8 mouse cellular contexts compared by ENCODE assay signal in genomic region chr5:3543629-3544479, GRCm38 (mm10). TPM values are rescaled to one million over a fixed set of nuclear protein-coding genes. Genes with fewer than 3 reads are reported as not detected.
A peak's percentile ranks its signal among the peaks of the same experiment; 100 is the strongest.
DNase-seq lines count a peak whose midpoint lies in the region; ATAC-seq and TF ChIP-seq lines count a peak whose summit lies in the region.

Fam133b (plus strand) TSS chr5:3543833.

- peak; percentile 97 for ATAC-seq in forebrain, embryonic 12.5 days (ENCODE audit: low FRiP score)
- peak; percentile 97 for ATAC-seq in liver, postnatal 0 days
- peak; percentile 97 for ATAC-seq in neural tube, embryonic 14.5 days (ENCODE audit: low read depth)

- DNase-seq in CH12.LX (ENCODE audit: extremely low read depth): peak; percentile 88
- DNase-seq in c-Kit-positive CD71-positive TER-119-negative erythroid progenitor cells, embryonic 14.5 days (ENCODE audit: low read depth): peak; percentile 82
- peak; percentile 97 to 98 for DNase-seq in heart, postnatal 10 days
- peak; percentile 57 for DNase-seq in large intestine, adult 2 months (ENCODE audit: low read depth, low spot score)
- peak; percentile 97 for DNase-seq in liver, postnatal 0 days
- peak; percentile 99 for DNase-seq in testis, postnatal 10 days (ENCODE audit: low spot score)

- peak within 1 kb of the TSS; percentile 90 for H3K9ac ChIP-seq in CH12.LX (ENCODE audit: insufficient read depth, low read depth)
- peak within 1 kb of the TSS; percentile 89 for H3K9ac ChIP-seq in forebrain, embryonic 12.5 days
- H3K9ac ChIP-seq in liver, postnatal 0 days (replicated peaks): peak within 1 kb of the TSS; percentile 94
- peak within 1 kb of the TSS; percentile 77 for H3K9ac ChIP-seq in neural tube, embryonic 14.5 days (replicated peaks; ENCODE audit: low read depth, low read length)

- dilution Hi-C loops in CH12.LX (cut with MboI; ENCODE audit: extremely low pct_ligation_motif_present, extremely low pct_unique_long_range_greater_than_20kb, low sequenced_read_pairs): no loop called here

- peak within 1 kb of the TSS; percentile 69 for H3K27ac ChIP-seq in CH12.LX (ENCODE audit: insufficient read depth, low read depth)
- peak within 1 kb of the TSS; percentile 90 for H3K27ac ChIP-seq in forebrain, embryonic 12.5 days
- peak within 1 kb of the TSS; percentile 93 for H3K27ac ChIP-seq in liver, postnatal 0 days (ENCODE audit: low read depth)
- peak within 1 kb of the TSS; percentile 84 for H3K27ac ChIP-seq in neural tube, embryonic 14.5 days (ENCODE audit: low read depth, low read length)

- H3K79me2 ChIP-seq in CH12.LX (replicated peaks; ENCODE audit: control insufficient read depth, extremely low read depth, insufficient read depth, poor library complexity, severe bottlenecking): peaks cover 47% of the 10 kb centered on the region

- no peaks in the 10 kb centered on the region for H3K27me3 ChIP-seq in CH12.LX (replicated peaks)
- no peaks in the 10 kb centered on the region for H3K27me3 ChIP-seq in forebrain, embryonic 12.5 days
- no peaks in the 10 kb centered on the region for H3K27me3 ChIP-seq in liver, postnatal 0 days (ENCODE audit: insufficient read depth, low read length)
- no peaks in the 10 kb centered on the region for H3K27me3 ChIP-seq in neural tube, embryonic 14.5 days (ENCODE audit: control insufficient read depth, insufficient read depth, low read length)

- peak within 1 kb of the TSS; percentile 90 to 96 (median 93) for H3K4me3 ChIP-seq in CH12.LX (replicated peaks in 1 of 3; ENCODE audit: low read depth in 2 of 3, low read length in 2 of 3, poor library complexity in 1 of 3)
- H3K4me3 ChIP-seq in forebrain, embryonic 12.5 days (replicated peaks): peak within 1 kb of the TSS; percentile 92
- peak within 1 kb of the TSS; percentile 92 for H3K4me3 ChIP-seq in liver, postnatal 0 days (ENCODE audit: low read depth, low read length)
- H3K4me3 ChIP-seq in neural tube, embryonic 14.5 days (ENCODE audit: low read depth, low read length): peak within 1 kb of the TSS; percentile 77

- no peak; the same call in 1 of the 2 replicates for TF ChIP-seq RAD21 in CH12.LX (IDR thresholded peaks at IDR 0.05; ENCODE audit: low read depth, low read length)

- TF ChIP-seq EP300 in CH12.LX (IDR thresholded peaks at IDR 0.05; ENCODE audit: low read length): no peak
- TF ChIP-seq EP300 in liver, postnatal 0 days (IDR thresholded peaks at IDR 0.05; ENCODE audit: low read depth): no peak

- intact Hi-C loops in heart, postnatal 10 days (cut with DNase I): no loop called here

- peak; percentile 94 for TF ChIP-seq POLR2A in CH12.LX (IDR thresholded peaks at IDR 0.05; ENCODE audit: low read depth, low read length)

- WGBS in forebrain, embryonic 12.5 days: under 1% methylated on average over 59 of the region's 80 CpGs
- under 1% methylated on average over 78 of the region's 80 CpGs for WGBS in large intestine, adult 2 months
- WGBS in liver, postnatal 0 days (ENCODE audit: insufficient replicate concordance): 2% methylated on average over 77 of the region's 80 CpGs
- under 1% methylated on average over 77 of the region's 80 CpGs for WGBS in neural tube, embryonic 14.5 days

- H3K36me3 ChIP-seq in CH12.LX (replicated peaks in 1 of 2; ENCODE audit: control insufficient read depth in 1 of 2, insufficient read depth in 1 of 2, low read length in 1 of 2): peaks cover 12 to 30% of the 10 kb centered on the region in 2 experiments
- peaks cover 8% of the 10 kb centered on the region for H3K36me3 ChIP-seq in forebrain, embryonic 12.5 days (replicated peaks)
- 0 out of 2 replicates have a peak, but pooled peaks cover 5% of the 10 kb centered on the region for H3K36me3 ChIP-seq in liver, postnatal 0 days (replicated peaks; ENCODE audit: insufficient read depth, low read length)
- no peaks in the 10 kb centered on the region for H3K36me3 ChIP-seq in neural tube, embryonic 14.5 days (ENCODE audit: control insufficient read depth, insufficient read depth, low read length)

- in situ Hi-C loops in CH12.LX (cut with MboI; ENCODE audit: low pct_ligation_motif_present, low pct_unique_long_range_greater_than_20kb, low sequenced_read_pairs): no loop called here

- H3K4me1 ChIP-seq in CH12.LX (ENCODE audit: control insufficient read depth in 1 of 2, insufficient read depth in 2 of 2): peaks cover 12 to 41% of the 10 kb centered on the region in 2 experiments
- peaks cover 12% of the 10 kb centered on the region for H3K4me1 ChIP-seq in forebrain, embryonic 12.5 days
- peaks cover 21% of the 10 kb centered on the region for H3K4me1 ChIP-seq in liver, postnatal 0 days (ENCODE audit: insufficient read depth)
- peaks cover 8% of the 10 kb centered on the region; the same call in 1 of the 2 replicates for H3K4me1 ChIP-seq in neural tube, embryonic 14.5 days (ENCODE audit: control insufficient read depth, insufficient read depth, low read length)

- TF ChIP-seq CTCF in CH12.LX (conservative IDR thresholded peaks at IDR 0.05 in 1 of 2, IDR thresholded peaks at IDR 0.05 in 1 of 2; ENCODE audit: low read depth in 2 of 2, low read length in 2 of 2): peak; percentile 49 to 89
- peak; percentile 99 for TF ChIP-seq CTCF in liver, postnatal 0 days (IDR thresholded peaks at IDR 0.05; ENCODE audit: low read depth)

- H3K9me3 ChIP-seq in CH12.LX (replicated peaks; ENCODE audit: low read length): no peaks in the 10 kb centered on the region
- H3K9me3 ChIP-seq in forebrain, embryonic 12.5 days: no peaks in the 10 kb centered on the region
- no peaks in the 10 kb centered on the region for H3K9me3 ChIP-seq in liver, postnatal 0 days (ENCODE audit: low read length)
- H3K9me3 ChIP-seq in neural tube, embryonic 14.5 days (ENCODE audit: control insufficient read depth, low read length): no peaks in the 10 kb centered on the region

- H3K4me2 ChIP-seq in CH12.LX (ENCODE audit: insufficient read depth, low read depth, poor library complexity, severe bottlenecking): peak within 1 kb of the TSS; percentile 67
- peak within 1 kb of the TSS; percentile 69 for H3K4me2 ChIP-seq in forebrain, embryonic 12.5 days
- peak within 1 kb of the TSS; percentile 80 for H3K4me2 ChIP-seq in liver, postnatal 0 days (ENCODE audit: low read depth, low read length)
- peak within 1 kb of the TSS; percentile 58 for H3K4me2 ChIP-seq in neural tube, embryonic 14.5 days (ENCODE audit: low read depth, low read length)

TF ChIP-seq in CH12.LX, 34 proteins besides CTCF, POLR2A, EP300 and RAD21:
- peak; percentile 74 for TF ChIP-seq IRF4 (IDR thresholded peaks at IDR 0.05; ENCODE audit: low read depth, low read length)
- TF ChIP-seq ZKSCAN1 (IDR thresholded peaks at IDR 0.05; ENCODE audit: borderline replicate concordance, low read depth, low read length): no peak
- peak; percentile 69; the same call in 1 of the 2 replicates for TF ChIP-seq MEF2A (IDR thresholded peaks at IDR 0.05; ENCODE audit: borderline replicate concordance, low read depth, low read length)
- TF ChIP-seq ZNF384 (IDR thresholded peaks at IDR 0.05; ENCODE audit: low read depth, low read length): 0 out of 2 replicates have a peak, but pooled peaks have one; percentile 19
- TF ChIP-seq UBTF (IDR thresholded peaks at IDR 0.05; ENCODE audit: low read depth, low read length): peak; percentile 59; the same call in 1 of the 2 replicates
- peak; percentile 52 for TF ChIP-seq ELF1 (IDR thresholded peaks at IDR 0.05; ENCODE audit: low read depth, low read length)
- TF ChIP-seq BHLHE40 (IDR thresholded peaks at IDR 0.05; ENCODE audit: low read depth, low read length): no peak; the same call in 1 of the 2 replicates
- peak; percentile 83 for TF ChIP-seq HCFC1 (IDR thresholded peaks at IDR 0.05; ENCODE audit: low read depth, low read length)
- no peak for TF ChIP-seq CHD1 (IDR thresholded peaks at IDR 0.05; ENCODE audit: low read depth, low read length)
- peak; percentile 80; the same call in 1 of the 2 replicates for TF ChIP-seq ZMIZ1 (IDR thresholded peaks at IDR 0.05; ENCODE audit: low read depth, low read length)
- TF ChIP-seq NELFE (IDR thresholded peaks at IDR 0.05; ENCODE audit: low read depth, low read length): peak; percentile 87
- no peak for TF ChIP-seq CHD2 (IDR thresholded peaks at IDR 0.05; ENCODE audit: low read length)
- 0 out of 2 replicates have a peak, but pooled peaks have one; percentile 61 for TF ChIP-seq POLR2AphosphoS2 (IDR thresholded peaks at IDR 0.05; ENCODE audit: low read depth, low read length)
- no peak for TF ChIP-seq MYC (IDR thresholded peaks at IDR 0.05; ENCODE audit: low read depth, low read length)
- TF ChIP-seq USF2 (conservative IDR thresholded peaks at IDR 0.05; ENCODE audit: low read depth, low read length): no peak
- peak; percentile 76 for TF ChIP-seq MXI1 (IDR thresholded peaks at IDR 0.05; ENCODE audit: low read depth, low read length)
- peak; percentile 83 for TF ChIP-seq NRF1 (IDR thresholded peaks at IDR 0.05; ENCODE audit: low read depth, low read length)
- peak; percentile 88 for TF ChIP-seq GABPA (IDR thresholded peaks at IDR 0.05; ENCODE audit: insufficient replicate concordance, low read depth, low read length)
- TF ChIP-seq KAT2A (IDR thresholded peaks at IDR 0.05; ENCODE audit: insufficient replicate concordance, low read length): peak; percentile 47; the same call in 1 of the 2 replicates
- TF ChIP-seq SMC3 (IDR thresholded peaks at IDR 0.05; ENCODE audit: low read depth, low read length): peak; percentile 53; the same call in 1 of the 2 replicates
- TF ChIP-seq TBP (conservative IDR thresholded peaks at IDR 0.05; ENCODE audit: low read depth, low read length): peak; percentile 83
- TF ChIP-seq TCF12 (IDR thresholded peaks at IDR 0.05; ENCODE audit: low read depth, low read length): peak; percentile 93
- no peak for TF ChIP-seq MAZ (IDR thresholded peaks at IDR 0.05; ENCODE audit: low read depth, low read length)

RNA-seq across cellular contexts. Expression of gene Fam133b, which starts in this region (rescaled TPM):
- 23.2 and 31.2 TPM in 2 replicates for total RNA-seq in CH12.LX (2012; rRNA removed)
- 55.9 and 63.0 TPM in 2 replicates for total RNA-seq in CH12.LX (2014; rRNA removed)
- polyA plus RNA-seq in CH12.LX (2012; ENCODE audit: insufficient read length, low read depth): 66.1 and 70.8 TPM in 2 replicates
- polyA plus RNA-seq in forebrain, embryonic 12.5 days (2016; fragmentation: Nextera tagmentation; extraction: Ambion mirVana): 44.1 and 44.6 TPM in 2 replicates
- total RNA-seq in heart, postnatal 10 days (2021): 10 to 100 TPM; 20.8 to 21.4 TPM
- polyA plus RNA-seq in large intestine, adult 2 months (2012; rRNA removed): 4.4 and 5.3 TPM in 2 replicates
- polyA plus RNA-seq in liver, postnatal 0 days (2015; fragmentation: Nextera tagmentation; extraction: Ambion mirVana): 10.6 and 11.1 TPM in 2 replicates
- polyA plus RNA-seq in neural tube, embryonic 14.5 days (2014; fragmentation: Nextera tagmentation; extraction: Ambion mirVana): 28.7 and 30.6 TPM in 2 replicates

Comparison
In these comparisons a context has a peak if more than half of its experiments do, and no peak if none do; other contexts are left out.
1. Peak in every context shown above with its lines: DNase-seq, ATAC-seq, H3K4me3 ChIP-seq and H3K27ac ChIP-seq.